Mouse (Mus musculus): ENCODE results near the gene Bmpr2.

DNA sequence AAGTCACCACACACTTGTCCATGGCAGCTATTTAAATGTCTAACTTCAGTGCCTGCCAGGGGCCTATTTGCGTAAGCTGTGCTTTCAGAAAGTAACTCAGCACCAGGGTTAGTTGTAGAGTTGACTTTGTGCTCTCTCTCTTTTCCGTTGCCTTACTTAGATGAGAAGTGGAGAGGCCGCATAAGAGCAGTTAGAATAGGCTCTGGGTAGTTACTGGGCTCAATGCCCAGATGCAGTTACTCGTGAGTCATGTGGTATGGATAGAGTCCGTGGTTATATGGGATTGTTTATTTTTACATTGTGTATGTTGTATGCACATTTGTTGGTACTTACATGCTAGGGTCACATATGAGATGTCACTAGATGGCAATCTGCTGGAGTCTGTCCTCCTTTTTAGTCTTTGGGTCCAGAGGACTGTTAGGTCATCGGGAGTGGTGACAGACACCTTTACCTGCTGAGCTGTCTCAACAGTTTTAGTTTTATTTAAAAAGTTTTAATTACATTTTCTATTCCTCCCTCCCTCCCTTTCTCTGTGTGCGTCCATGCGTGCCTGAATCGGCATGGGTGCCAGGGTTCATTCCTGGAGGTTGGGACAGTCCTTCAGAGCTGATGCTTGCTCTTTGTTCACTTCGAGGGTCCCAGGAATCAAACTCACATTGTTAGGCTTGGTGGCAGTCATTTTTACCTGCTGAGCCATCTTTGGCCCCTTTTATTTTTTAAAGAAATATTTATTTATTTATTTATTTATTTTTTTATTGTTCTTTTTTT, 152.8 kb downstream of the Bmpr2 start:
- TF ChIP-seq CTCF (IDR thresholded peaks at IDR 0.05; ENCODE audit: extremely low read depth, insufficient read length, insufficient replicate concordance, low read depth, low read length) = no peak
- no peak for TF ChIP-seq POLR2A (IDR thresholded peaks at IDR 0.05; ENCODE audit: low read depth, low read length)
